Mouse (Mus musculus) heart, postnatal 10 days (tissue): ENCODE data around the gene Krt81. TPM values are rescaled to one million over a fixed set of nuclear protein-coding genes. Genes with fewer than 3 reads are reported as not detected.

ENCODE experiments used
- DNase-seq, 2 experiments: peaks; one replicate each; pipeline ENCODE4 v3.0.0; 2021
- intact Hi-C: fragments of 180-260 bp; cut with DNase I; formaldehyde crosslinking; loops from one replicate; pipeline ENCODE4 v1.15.1; 2025
- total RNA-seq, 2 experiments: library from RNA; stranded (reverse); gene quantifications; 2 replicates each; pipeline ENCODE4 v1.2.3; 2021

The Krt81 gene
- not detected for total RNA-seq

DNA sequence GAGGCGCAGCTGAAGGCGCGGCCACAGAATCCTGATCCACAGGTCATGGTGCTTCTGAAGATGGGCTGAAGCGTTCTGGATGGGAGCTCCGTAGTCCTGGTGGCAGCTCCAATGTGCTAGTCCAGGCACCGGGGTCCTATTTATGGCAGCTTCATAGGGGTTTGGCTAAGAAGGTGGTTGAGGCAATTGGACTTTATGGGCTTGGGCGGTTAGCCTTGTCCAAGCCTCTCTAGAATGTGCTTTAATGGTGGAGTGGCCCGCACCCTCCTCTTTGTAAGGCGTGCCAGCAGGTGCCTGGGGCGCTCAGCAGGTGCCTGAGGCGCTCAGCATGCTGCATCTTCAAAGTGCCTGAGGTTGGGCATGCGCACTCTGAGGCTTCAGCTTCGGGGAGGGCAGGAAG is at the start of gene Krt81:
TSS of gene Krt81 (minus strand) at position 101 of the 400 bp plus-strand sequence.
- no peak for DNase-seq
- intact Hi-C loops: no loop called here

DNA sequence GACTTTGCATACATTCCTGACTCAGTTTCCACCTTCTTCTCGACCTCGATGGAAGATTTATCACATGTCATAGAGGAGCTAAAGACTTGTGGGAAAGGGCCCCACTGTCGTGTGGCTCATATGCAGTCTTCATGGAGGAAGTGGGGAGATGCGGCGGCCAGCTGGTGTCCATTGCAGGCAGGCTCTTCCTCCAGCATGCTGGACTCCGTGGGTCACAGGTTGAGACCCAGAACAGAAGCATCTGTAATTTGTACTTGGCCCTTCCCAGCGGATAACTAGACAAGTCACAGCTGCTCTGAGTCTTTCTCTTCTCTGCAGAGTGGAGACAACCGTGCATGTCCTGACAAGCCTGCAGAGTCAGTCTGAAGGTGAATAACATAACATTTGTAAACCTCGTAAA is 44.7 kb upstream of the Krt81 start:
- intact Hi-C loops: no loop called here
- no peak for DNase-seq

DNA sequence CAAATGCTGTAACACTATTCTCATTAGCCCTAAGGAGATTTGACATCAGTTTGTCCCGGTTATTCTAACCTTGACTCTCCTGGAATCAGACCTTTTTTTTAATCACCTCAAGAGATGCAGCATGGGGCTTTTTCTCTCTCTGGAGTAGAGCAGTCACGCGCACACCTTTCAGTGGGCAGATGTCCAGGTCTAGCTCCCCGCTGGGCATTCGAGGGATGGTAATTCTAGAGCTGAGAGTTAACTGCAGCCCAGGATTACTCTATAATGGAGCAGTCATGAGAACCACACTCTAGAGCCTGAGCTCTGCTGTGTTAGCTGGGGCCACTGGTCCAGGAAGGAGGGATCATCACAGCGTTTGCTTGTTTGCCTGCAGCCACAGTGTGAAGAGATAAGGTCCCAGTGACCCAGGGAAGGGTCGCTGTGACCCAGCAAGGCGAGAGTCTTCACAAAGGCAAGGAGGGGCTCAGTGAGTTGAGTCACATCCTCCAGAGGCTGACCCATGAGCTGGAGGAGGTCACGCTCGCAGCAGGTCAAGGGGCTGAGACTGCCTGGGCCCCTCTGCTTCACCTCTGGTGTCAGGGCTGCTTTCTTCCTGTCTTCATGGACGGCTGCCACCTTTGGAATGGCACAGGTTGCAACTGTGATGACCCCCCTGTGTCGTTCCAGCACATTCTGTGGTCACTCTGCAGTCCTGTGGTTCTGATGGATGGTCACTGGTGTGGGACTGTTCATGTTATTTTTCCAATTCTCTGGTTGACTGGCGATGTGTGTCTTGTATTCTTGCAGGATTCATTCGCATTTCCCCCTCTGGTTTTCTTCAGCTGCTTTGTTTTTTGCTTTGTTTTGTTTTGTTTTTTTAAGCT is 43.6 kb upstream of the Krt81 start:
- intact Hi-C loops: no loop called here
- no peak for DNase-seq

DNA sequence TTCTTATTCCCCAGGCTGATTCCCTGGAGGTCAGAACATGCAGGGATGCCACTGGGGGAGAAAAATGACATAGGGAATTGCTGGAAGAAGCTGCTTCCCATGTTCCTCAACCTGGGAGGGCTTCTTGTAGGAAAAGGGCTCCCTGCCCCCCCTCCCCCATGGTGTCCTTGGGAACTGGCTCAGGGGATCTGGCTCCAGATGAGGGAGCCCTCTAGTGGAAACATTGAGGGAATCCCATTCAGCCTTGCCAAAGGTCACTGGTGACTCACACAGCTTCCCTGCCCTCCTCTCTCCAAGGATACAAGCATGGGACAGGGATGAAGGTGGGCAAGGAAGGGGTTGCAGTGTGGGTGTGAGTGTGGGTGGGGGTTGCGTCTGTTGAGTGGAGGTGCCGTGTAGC is 33.6 kb upstream of the Krt81 start:
- DNase-seq: peak; percentile 35 to 49
- intact Hi-C loops: loop anchor here (1.0 kb wide), 1 partner anchor 158 kb away; no protein-coding TSS in a partner anchor

DNA sequence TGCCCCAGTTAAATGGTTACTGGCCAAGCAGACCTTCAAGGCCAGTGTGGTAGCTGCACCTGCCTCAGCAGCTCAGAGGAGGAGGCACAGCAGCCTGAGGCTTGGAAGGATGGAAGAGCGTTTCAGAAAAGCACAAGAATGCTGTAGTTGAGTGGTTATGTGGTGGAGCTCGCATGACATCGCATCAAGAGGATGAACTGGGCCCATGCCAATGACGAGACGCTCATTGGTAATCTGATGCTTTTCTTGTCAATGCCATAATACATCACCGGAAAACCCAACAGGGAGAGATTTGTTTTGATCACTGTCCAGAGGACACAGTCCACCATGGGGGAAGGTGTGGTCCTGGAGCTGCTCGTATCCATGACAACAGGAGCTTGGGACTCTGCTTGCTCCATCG is 31.7 kb upstream of the Krt81 start:
- DNase-seq: no peak
- intact Hi-C loops: no loop called here

DNA sequence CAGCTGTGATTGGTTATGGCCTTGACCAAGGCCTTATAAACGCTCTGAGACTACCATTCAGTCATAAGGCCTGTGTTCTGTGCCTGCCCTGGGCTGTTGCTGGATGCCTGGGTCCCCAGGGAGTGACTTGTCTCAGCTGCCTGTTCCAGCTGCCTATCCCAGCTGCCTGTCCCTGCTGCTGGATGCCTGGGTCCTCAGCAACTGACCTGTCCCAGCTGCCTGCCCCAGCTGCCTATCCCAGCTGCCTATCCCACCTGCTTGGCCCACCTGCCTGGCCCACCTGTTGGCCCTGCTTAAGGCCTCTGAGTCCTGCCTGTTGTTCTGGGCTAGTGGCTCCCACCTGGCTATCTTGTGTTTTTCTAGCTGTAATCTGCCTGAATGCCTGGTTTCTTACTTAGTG is 30.7 kb upstream of the Krt81 start:
- DNase-seq: peak in 1 of 2 experiments; percentile 19
- intact Hi-C loops: no loop called here

DNA sequence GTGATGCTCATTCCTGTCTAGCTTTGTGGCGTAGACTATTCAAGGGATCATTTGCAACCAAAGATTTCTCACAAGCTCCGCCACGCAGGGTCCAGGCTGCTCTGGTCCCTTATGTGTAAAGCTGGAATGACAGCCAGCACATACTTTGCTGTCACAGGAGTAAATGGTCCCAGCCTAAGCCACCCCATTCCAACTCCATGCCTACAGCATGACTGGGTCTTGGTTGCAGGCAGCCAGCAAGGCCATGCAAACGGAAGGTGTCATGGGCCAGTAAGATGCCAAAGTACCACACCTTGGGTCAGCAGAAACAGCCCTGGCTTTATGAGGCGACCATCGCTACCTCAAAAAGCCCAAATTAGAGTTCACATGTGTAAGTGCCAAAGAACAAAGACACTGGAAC is 30.2 kb upstream of the Krt81 start:
- DNase-seq: no peak
- intact Hi-C loops: no loop called here

DNA sequence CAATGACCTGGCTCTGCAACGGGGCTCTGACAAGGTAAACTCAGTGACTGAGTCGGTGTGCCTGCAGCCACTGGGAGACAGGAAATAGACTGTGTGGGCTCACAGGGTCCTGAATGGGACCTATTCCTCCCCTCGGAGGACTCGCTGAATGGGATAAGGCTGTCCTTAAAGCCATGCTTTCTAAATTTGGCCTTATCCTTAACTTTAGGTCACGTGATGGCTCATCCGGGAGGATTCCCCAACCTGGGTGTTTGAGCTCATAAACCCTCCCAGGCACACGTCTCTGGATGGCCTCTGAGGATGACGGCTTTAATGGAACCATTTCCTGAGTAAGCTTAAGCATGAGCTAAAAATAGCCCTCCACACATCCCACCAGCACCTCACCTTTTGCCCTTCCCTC is 29.2 kb upstream of the Krt81 start:
- intact Hi-C loops: no loop called here
- no peak for DNase-seq

DNA sequence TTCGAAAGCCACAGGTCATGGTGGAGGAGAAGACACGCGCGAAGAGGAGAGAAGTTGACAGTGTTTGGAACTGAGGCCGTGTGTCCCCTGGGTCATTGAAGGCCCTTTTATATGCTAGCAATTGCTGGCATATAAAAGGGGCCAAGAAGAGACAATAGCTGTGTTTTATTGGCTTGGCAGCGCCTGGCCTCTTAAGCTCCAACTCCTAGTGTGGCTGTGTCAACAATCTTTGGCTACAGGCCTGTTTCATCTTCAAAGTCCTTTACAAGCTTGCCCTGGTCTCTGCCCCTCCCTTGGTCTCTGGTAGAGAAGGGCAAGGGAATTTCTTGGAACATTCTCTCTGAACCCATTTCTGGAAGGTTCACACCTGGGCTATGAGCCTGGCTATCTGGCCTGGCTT is 27.9 kb upstream of the Krt81 start, which contains the start of gene Krt83:
TSS of gene Krt83 (minus strand) at position 82 of the 400 bp plus-strand sequence.
- intact Hi-C loops: no loop called here
- no peak for DNase-seq

DNA sequence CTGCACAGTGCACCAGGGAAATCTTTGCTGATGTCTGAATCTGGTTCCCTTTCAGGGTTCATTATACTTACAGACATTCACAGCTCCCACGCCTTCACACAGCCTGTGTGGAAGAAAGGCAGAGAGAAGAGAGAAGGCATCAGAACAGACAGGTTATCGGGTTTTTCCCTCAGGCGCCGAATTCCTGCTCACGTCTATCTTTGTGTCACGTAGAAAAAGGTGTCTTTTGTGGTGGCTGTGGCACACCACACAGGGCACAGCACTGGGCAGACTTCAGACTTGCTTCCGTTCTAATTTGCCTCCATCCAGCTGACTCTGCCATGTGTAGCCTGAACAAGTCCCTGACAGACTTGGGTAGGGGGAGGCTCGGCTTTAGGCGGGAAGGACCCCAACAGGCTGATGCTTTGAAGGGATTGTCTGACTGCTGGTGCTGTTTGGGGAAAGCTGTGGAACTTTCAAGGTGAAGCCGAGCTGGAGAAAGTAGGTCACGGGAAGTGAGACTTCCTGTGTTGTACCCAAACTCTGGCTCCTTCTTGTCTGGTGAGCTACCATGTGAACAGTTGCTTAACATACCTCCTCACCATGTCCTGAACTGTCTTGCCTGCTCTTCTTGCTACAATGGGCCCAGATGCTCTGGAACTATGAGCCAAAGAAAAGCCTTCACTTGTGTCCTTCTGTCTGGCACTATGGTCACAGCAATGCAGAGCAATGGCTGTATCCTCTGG is 22.5 kb upstream of the Krt81 start:
- DNase-seq: no peak
- intact Hi-C loops: no loop called here

DNA sequence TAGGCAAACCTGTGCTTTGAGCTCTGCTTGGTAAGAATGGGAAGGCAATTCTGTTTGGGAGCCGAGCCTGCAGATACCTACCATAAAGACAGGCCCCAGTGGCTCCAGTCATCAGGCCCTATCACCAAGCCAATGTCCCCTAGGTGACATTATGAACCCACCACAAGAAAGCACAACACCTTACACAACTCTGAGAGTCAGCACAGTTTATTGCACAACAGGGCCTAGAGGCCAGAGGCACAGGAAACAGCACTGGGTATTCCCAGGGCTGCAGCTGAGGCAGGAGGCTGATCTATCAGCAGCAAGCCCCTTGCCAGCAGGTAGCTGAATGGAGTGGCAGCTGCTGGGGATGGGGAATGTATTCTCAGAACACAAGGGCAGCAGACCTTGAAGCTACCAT is 21.4 kb upstream of the Krt81 start:
- intact Hi-C loops: no loop called here
- DNase-seq: no peak

DNA sequence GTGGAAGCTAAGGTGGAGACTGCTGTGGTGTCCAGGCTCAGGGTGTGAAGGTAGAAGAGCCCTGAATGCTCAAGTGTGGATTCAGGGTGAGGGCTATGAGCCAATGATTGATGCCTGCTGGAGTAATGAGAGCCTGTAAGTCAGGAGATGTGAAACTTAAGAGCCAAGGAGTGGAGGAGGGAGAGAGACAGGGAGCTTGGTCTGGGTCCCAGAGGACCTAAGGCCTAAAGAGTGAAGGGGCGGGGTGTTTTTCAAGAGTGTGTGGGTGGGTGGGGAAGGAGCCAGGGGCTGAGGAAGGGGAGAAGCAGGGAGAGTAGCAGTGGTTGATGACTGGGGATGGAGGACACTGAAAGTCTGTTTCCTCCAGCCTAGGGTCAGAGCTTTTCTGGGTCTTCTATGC is 20.1 kb upstream of the Krt81 start:
- intact Hi-C loops: no loop called here

DNA sequence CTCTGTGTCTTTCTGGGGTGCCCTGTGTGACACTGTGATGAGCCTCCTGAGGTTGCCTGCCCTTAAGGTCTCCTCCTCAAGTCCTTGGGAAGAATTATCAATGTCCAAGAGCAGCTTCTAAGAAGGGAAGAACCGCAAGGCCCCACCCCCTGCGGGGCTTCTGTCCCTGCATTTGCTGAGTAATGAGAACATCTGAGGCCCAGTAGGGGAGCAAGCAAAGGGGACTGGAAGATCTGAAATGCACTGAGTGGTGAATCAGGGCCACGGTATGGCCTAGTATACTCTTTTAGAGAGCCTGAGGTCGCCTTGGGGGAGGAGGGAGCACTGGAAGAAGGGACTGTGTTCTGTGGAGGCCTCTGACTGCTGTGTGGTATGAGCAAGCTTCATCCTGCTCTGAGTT is 18.5 kb upstream of the Krt81 start:
- intact Hi-C loops: no loop called here
- no peak for DNase-seq

More for the DNA sequence above, 20.1 kb upstream of the Krt81 start:
- DNase-seq: no peak

DNA sequence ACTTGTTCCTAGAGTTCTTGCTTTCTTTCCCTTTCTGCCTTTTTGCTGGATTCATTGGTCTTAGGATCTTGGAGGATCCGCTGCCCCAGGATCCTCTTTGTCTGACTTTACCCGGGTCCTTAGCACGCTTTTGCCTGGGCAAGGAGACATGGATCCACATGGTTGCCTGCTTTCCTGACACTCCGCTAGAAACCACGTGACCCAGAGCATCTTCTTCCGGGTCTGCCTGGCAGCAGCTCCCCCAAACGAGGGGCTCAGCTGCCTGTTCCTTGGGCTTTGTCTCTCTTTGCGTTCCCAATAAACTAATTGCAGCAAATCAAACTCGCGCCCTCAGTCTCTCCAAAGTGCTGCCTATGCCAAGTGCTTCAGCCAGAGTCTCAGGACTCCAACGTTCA is 16.1 kb upstream of the Krt81 start:
- intact Hi-C loops: no loop called here
- DNase-seq: no peak

DNA sequence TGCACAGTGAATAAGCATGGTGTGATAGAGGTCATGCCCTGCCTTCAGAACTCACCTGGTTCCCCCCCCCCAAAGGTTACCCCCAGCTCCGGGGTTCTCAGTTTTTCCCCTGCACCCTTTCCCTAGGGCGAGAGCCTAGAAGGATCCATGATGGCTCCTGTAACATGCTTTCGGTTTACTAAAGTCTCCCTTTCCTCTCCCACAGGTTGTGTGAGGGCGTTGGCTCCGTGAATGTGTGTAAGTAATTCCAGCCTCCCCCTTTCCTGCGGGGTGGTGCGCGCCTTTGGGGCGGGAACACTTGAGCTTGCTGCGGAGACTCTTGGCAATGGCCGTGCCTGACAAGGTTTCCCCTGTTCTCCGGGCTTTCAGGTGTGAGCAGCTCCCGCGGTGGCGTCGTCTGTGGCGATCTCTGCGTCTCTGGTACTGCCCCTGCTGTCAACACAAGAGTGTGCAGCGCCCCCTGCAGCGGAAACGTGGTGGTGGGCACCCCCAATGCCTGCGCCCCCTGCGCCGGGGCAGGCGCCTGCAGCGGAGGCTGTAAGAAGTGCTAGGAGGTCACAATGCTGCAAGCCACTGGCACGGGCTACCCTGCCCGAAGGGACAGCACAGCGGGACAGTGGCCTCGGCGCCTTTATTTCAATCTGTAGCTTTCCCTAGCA is 15.6 kb upstream of the Krt81 start:
- peak; percentile 26 to 56 for DNase-seq
- intact Hi-C loops: no loop called here

DNA sequence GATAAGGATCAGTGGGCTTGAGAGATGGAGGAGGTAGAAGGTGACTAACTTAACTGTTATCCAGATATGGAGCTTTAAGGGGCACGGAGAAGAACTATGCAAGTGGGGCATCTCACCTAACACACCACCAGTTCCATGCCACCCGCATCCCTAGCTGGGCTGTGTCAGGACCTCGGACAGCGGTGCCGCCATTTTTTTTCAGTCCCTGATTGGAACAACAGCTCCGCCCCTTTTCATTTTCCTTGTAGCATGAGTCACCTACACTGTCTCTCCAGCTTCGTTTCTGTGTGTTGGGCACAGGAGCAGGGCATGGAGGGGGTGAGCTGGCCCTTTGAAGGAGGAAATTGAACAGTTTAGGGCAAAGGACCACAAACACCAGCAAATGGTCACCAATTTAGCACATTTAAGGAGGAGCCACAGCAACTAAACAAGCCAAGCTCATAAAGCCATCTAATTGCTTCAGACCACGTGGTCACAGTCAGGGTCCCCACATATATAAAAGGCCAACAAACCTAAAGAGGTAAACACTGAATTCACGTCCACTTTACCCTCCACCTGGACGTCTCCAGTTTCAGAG is 9.5 kb upstream of the Krt81 start, which contains the start of gene Krt86:
TSS of gene Krt86 (plus strand) at position 527 of the 577 bp plus-strand sequence.
- peak; percentile 22 to 62 for DNase-seq

DNA sequence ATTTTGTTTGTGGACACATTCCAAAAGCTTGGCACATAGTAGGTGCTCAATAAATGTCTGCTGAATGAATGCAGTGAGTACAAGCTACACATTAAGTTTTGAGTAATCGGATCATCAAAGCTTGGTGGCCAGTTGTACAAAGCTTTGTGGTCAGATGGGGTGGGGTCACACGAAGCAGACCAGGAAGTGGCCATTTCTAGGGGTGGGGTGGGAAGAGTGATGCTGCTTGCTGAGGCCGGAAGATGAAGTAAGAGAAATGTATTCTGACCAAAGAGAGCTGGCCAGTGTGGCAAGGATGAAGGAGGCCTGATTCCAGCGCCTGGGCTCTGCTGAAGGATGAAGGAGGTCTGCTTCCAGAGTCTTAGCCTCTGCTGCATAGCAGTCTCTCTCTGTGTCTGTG is 5.5 kb upstream of the Krt81 start:
- intact Hi-C loops: no loop called here
- DNase-seq: no peak

More for the DNA sequence above, 9.5 kb upstream of the Krt81 start, which contains the start of gene Krt86:
- intact Hi-C loops: no loop called here

DNA sequence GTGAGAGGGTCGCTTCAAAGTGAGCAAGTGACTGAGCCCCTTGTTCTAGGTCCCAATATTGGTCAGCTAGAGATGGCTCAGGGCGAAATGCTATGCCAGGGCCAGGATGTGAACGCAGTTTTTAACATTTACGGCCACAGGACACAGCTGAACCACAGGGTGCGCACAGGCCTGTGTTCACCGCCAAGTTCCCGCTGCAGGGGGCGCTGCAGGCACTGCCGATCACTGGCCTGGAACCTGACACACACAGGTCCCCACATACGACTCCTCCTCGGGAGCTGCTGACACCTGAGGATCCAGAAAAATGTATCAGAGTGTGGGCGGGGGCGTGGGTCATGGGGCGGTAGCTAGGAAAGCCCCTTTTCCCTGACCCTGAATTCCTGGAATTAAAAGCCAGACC is 4.3 kb downstream of the Krt81 start:
- DNase-seq: no peak
- intact Hi-C loops: no loop called here

DNA sequence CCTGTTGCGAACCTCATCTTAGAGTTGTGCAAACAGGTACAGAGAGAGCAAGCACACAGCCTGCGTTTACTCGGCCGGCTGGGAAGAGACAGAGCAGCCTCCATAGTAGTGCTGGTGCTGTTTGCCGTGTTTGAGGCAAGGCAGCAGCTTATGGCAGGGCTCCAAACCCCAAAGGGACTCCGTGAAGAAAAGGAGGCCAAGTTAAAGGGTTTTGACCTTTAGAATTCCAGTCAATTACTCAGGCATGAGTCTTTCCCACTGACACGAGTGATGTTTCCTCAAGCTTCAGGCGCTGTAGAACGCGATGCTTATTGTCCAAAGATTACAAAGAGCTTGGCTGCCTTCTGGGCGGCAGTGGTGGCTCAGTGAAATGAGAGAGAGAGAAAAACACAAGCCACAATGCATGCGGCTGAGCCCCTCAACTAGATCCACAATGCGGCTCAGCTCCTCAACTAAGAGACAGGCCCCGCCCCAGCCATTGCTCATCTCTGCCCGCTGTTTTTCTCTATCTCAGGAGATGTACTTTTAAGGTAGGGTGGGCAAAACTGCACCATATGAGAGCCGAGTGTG is 5.1 kb downstream of the Krt81 start:
- intact Hi-C loops: no loop called here
- DNase-seq: peak; percentile 16 to 36

DNA sequence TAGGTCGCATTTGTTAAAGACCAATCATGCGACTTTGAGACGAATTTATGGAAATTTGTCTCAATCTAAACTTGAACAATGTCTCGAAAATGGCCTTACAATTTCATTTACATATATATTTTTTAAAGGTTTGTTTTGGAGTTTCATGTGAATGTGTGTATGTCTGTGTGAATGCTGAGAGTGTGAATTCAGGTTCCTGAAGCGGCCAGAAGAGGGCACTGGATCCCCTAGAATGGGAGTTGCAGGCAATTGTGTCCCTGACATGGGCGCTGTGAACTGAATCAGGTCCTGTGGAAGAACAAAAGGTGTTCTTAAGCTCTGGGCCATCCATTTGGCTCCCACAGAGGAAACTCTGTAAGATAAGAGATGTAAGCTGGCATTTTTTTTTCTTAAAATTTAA is 7.7 kb downstream of the Krt81 start:
- no peak for DNase-seq
- intact Hi-C loops: no loop called here

DNA sequence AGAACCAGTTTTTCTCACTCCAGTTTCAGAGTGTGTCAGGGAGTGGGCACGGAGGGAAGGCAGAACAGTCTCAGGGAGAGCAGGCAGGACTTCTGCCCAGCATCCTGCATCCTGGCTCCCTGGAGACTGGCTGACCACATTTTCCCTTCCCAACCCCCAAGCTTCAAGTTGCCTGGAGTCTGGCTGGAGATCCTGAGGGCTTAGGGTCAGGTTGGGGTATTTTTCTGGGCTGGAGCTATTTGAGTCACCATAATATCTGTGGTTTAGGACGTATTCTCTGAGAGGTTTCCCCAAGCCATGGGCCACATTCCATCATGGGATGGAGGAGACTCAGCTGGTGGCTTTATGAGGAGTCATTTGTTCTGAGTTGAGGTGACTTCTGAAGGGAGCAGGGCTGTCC is 8.3 kb downstream of the Krt81 start:
- intact Hi-C loops: no loop called here
- DNase-seq: no peak
